Mouse (Mus musculus) inflammation-experienced regulatory T-cells, adult 6 months (primary cell): ENCODE data around the gene Rps16. TPM values are rescaled to one million over a fixed set of nuclear protein-coding genes. Genes with fewer than 3 reads are reported as not detected.
"Not testable (repeated sequence)": the region's sequence is repeated elsewhere in the genome, so short reads cannot be mapped to it uniquely, and the experiment has no call there.

Source experiments
- ATAC-seq: one replicate; pipeline ENCODE4 v1.8.0; 2017
- polyA plus RNA-seq, 3 experiments: library from polyadenylated mRNA; unstranded; fragments of 100-300 nt; shearing (Covaris generic); gene quantifications; one replicate each; pipeline ENCODE4 v1.2.1; 2017

Rps16 gene
- polyA plus RNA-seq, 3 experiments from 2014 or later: 937 to 1,605 (median 1,546) TPM

- ATAC-seq: no peak
Observed at GRCm38 (mm10) chr7:28374647-28375046, 24.2 kb downstream of the Rps16 start.

DNA sequence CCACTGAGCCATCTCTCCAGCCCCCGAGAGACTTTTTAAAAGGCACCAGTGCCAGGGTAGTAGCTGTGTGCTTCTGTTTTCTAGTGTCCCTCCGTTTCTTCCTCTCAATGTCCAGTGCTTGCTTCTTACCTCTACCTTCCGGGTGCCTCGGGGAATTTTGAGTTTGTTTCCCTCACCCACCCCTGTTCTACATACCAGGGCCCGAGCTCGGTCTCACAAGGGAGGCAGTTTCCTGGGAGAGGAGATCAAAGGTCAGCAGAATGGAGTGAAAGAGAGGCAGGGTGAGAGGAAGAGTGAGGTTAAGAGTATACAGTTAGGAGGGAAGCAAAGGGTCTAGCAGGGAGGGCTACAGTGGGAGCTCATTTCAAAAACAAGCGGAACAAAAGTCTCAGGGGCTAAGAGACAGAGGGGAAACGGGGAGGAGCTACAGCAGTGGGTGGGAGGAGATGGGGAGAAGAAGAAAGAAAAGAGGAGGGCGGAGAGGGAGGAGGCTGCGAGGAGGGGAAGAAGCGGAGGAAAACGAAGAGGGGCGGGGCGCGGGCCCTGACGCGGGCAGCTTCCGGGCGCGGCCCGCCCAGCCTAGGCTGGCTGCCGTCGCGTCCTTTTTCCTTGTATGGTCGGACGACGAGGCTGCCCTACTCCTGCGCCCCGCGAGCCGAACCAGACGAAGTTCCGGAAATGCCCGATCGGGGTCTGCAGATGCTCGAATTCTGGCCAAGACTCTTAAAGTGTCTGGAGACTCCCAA lies 24.9 kb downstream of the Rps16 start:
- peak; percentile 45 for ATAC-seq

DNA sequence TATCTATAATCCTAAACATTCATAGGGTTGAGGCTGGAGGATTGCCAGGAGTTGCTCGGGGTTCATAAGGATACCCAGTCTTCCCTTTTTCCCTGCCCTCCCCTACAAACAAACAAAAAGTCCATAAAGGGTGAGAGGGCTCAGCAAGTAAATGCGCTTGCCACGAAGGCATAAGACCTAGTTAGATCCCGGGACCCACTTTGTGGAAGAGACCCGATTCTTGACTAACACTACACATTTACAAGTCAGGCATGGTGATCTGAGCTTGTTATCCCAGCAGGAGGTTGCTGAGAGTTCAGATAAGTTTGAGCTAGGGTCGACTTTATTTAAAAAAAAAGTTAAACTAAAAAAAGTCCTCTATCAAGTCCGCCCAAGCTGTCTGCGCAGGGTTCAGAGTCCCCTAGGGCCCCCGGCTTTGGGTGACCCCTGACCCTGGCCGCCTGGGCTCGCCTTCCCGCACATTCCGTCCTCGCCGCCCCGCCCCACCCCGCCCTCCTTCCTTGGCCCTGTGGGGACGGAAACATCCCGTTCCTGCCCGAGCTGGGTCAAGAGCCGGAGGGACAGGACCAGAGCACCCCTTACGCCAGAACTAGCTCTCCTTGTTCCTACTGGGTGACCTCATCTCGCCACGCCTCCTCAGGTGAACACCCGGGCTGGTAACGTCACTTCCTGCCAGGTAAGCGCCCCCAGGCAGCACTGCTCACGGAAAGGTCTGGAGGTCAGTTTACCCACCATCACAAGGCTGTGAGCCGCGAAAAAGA lies 25.7 kb downstream of the Rps16 start:
- ATAC-seq: no peak

DNA sequence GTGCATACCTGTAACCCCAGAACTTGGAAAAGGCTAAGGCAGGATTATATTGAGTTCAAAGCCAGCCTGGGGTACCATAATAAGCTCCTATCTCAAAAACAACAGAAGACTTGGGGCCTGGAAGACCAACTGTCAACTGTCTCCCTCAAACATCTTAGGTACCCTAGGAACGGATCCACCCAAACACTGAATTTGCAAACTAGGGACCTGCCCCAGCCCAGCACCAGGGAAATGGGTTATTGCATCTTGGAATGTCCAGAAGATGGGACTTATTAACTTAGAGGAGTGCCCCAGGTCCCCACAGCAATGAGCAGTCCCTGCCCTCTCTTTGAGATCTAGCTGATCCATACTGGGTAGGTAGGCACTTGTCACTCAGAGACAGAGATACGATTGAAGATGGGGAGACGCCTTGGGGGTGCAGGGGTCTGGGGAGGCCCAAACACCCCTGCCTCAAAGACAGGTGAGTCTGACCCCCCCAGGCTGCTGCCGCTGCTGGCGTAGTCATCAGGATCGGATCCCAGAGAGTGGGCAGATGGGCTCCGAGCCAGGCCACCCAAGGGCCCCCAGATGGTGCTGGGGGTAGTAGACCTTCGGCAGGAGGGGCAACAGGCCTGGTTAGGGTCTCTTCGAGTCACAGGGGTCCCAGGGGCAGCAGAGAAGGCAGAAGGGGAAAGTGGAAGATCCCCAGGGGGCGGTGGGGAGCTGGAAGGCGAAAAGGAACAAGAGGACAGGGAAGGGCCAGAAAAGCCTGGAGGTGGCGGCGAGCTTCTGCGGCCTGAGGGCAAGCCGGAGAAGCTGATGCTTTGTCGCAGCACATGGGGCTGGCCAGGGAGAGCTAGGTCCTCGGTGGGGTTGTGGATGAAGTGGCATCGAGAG lies 27.0 kb downstream of the Rps16 start:
- ATAC-seq: no peak

DNA sequence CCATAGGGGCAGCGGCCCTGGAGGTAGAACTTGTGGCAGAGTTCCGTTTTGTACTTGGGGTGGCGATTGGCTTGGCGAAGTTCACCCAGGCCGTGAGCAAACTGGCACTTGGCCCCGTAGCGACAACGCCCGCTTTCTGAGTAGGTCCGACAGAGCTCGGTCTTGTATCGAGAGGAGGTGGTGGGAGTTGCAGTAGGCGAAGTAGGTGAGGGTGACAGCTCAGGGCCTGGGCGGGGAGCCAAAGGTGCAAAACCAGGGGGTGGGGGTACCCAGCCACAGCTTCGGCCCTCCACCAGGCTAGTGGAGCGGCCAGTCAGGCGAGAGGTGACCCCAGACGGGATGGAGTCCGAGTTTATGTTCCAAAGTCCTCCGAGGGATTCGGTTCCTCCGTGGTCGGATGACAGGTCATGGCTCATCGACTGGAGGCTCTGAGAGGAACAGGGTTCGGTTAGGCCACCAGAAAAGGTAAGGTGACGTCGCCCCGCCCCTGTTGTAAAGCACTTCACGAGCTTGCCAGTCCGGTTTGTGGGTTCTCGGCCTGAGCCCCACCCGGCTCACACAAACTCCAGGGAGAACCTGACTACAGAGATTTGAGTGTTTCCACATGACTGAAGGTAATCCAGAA lies 27.7 kb downstream of the Rps16 start:
- no peak for ATAC-seq

DNA sequence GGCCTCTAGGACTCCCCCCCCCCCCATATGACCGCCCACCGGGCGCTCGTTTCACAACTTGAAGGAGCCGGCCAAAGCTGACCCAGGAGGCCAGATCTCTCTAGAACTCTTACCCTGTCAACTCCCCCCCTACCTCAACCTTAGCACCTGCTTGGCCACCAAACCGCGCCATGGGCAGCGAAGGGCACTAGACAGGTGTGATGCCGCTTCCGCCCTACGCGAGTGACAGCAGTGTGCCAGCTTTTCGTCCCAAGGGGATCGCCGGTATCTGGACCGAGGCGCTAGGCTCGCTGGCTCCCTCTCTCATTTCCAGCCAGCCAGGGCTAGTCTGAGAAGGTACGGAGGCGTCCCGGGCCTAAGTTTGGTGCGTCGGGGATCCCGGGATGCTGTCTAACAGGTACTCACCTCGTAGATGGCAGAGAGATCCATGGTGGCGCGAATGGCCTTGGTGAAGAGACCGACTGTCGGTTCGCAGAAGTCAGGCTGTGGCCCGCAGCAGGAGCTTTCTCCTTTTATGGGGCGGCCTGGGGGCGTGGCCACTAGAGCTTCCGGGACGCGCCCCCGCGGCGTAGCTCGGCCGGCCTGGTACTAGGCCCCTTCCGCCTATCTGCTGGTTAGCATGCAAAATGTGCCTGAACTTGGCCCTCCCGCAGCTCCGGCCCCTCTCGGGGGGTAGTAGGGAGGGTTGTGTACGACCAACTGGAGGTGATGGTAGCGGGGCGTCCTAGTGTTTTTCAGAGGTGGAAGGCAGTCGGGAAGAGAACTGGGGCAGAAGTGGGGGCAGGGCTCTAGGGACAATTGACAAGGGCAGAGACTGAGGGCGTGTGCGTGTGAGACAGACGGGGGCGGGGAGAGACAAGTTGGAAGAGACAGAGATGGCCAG lies 28.6 kb downstream of the Rps16 start:
- ATAC-seq: peak; percentile 31

GRCm38 (mm10) chr7:28380237-28381016 lies 30.0 kb downstream of the Rps16 start, which contains the start of gene Zfp36:
Gene Zfp36, minus strand, starts transcription at chr7:28380253.
- ATAC-seq: no peak

- ATAC-seq: peak; percentile 51
Observed at GRCm38 (mm10) chr7:28381017-28381790, 30.8 kb downstream of the Rps16 start.

DNA sequence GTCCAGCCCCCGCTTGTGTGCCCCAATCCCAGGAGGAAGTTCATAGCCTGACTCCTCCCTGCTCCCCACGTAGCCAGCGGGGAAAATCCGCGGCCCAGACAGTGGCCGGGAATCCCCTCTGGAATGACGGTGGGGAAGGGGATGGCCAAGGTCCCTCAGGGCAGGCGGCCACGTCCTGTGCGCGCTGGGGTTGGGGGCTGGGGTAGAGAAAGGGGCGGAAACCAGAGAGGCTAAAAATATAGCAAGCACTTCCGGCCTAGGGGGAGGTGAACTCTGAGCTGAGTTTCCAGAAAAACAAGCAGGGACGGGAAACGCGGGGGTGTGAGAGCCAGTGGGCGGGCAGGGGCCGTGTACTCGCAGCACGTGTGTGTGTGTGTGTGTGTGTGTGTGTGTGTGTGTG lies 31.5 kb downstream of the Rps16 start:
- peak; percentile 25 for ATAC-seq

GRCm38 (mm10) chr7:28382347-28382951 lies 32.0 kb downstream of the Rps16 start:
- ATAC-seq: peak; percentile 8

DNA sequence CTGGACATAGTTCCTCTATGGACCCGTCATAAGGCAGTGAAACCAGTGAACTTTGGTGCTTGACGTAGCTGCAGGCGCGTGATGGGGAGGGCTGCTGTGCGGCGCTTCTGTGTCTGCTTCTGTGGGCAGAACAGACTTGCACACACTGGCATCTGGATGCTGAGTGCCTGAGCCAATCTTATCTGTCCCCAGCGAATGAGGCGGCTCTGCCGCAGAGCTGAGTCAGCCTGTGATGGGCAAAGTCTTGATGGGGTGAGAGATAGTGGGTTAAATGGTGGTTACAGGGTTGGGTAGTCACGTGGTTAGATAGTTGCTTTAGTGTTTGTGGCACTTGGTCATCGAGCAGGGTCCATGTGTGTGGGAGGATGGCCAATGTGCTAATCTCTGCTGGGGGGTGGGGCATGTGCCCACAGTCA lies 32.5 kb downstream of the Rps16 start:
- peak; percentile 39 for ATAC-seq

DNA sequence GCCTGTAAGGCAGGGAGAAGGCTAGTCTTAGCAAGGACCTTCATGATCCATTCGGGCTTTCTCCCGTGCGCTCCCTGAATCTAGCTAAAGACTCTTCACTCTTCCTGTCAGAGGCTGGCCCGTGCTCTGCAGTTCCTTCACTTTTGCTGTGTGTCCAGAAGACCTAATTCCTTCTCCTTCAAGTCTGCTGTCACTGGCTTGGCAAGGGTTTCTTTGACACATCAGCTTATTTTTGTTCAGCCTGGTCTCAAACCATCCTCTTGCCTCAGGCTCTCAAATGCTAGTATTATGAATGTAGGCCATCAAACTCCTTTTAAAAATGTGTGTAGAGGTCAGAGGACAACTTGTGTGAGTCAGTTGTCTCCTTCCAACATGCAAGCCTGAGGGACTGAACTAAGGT lies 33.2 kb downstream of the Rps16 start:
- ATAC-seq: no peak

DNA sequence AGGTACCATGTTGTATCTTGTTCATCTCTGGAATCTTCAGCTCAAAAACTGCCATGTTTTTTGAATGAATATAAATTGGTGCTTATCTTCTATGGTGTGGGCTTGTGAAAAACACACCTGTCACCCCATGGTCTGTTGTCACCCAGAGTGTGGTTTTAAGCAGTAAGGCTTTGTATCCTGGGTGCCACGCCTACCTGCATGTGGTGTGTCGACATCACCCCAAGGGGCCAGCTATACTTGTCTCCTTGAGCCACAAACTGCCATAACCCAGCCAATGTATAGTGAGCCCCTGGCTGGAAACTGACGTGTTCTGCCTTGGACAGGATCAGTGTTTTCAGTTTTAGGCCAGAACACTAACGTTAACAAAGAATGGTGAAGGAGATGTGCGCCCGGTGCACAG lies 33.7 kb downstream of the Rps16 start:
- ATAC-seq: no peak

GRCm38 (mm10) chr7:28385196-28385595 lies 34.7 kb downstream of the Rps16 start:
- ATAC-seq: no peak

DNA sequence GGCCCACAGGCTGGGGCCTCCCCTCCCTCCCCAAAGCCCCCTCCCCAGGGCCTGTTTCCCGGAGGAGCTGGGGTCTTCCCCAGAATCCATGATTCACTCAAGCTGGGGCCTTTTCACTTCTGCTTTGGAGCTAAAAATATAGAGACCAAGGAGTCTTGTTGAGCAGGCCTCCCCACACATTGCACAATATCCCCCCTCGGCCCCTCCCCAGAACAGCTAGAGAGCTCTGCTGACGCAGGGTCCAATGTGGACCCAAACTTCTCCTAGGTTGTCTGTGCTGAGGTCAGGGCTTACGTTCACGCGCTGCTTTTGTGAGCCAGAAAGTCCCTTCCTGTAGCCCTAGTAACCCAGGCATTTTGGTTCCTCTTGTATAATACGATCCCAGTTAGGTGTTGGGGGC lies 35.6 kb downstream of the Rps16 start:
- ATAC-seq: no peak

GRCm38 (mm10) chr7:28386462-28386861 lies 36.0 kb downstream of the Rps16 start:
- no peak for ATAC-seq

DNA sequence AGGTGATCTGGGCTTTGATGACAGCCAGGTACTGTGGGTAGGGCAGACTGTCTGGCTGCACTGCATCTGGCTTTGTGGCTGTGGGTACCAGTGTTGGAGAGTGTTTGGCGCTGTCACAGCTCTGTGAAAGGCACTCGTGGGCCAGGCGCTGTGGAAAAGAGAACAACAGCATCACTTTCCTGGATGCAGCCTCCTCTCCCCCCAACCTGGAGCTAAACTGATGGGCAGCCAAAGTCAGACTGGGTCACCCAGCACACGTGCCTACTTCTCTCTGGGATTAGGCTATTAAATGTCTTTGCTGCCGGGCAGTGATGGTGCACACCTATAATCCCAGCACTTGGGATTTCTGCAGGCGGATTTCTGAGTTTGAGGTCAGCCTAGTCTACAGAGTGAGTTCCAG lies 36.4 kb downstream of the Rps16 start:
- ATAC-seq: not testable (repeated sequence)

DNA sequence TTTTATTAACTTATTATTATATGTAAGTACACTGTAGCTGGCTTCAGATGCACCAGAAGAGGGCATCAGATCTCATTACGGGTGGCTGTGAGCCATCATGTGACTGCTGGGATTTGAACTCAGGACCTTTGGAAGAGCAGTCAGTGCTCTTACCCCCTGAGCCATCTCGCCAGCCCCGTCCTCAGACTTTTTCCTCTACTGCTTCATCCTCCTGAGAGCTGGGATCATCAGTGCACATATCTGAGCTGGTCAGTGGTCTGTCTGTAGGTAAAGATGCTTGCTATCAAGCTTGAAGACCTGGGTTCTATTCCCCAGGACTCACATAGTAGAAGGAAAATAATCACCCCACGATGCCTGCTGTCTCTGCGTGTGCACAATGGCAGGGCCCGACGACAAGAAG lies 36.9 kb downstream of the Rps16 start:
- ATAC-seq: not testable (repeated sequence)

- no peak for ATAC-seq
Observed at GRCm38 (mm10) chr7:28390331-28390730, 39.9 kb downstream of the Rps16 start.
